Mouse (Mus musculus) thymus, adult 2 months (tissue): ENCODE measurements around the gene Nop56.

Experiments used
- CTCF ChIP-seq: fragments of 200-500 bp; IDR thresholded peaks from 2 replicates; pipeline ENCODE4 v1.5.1; 2012; ENCODE audit warnings: mild to moderate bottlenecking, control low read depth, low read length, moderate library complexity, borderline replicate concordance; ENCODE audit not compliant: control insufficient read depth, poor library complexity, insufficient read depth; ENCODE audit errors: extremely low read depth
- POLR2A ChIP-seq: fragments of 200-500 bp; IDR thresholded peaks from 2 replicates; pipeline ENCODE4 v1.6.1; 2012; ENCODE audit warnings: mild to moderate bottlenecking, low read length, control low read depth, moderate library complexity; ENCODE audit not compliant: control insufficient read depth, poor library complexity, insufficient read depth; ENCODE audit errors: extremely low read depth

- TF ChIP-seq CTCF (no peak), POLR2A (no peak)
Observed at GRCm38 (mm10) chr2:130280818-130281217, 6.6 kb downstream of the Nop56 start.
